Mouse (Mus musculus): ENCODE data around the gene Rnf123. TPM values are rescaled to one million over a fixed set of nuclear protein-coding genes. Genes with fewer than 3 reads are reported as not detected.
A peak's percentile ranks its signal among the peaks of the same experiment; 100 is the strongest.
"Not testable (repeated sequence)": the region's sequence is repeated elsewhere in the genome, so short reads cannot be mapped to it uniquely, and the experiment has no call there.

The Rnf123 gene
- total RNA-seq, 2 experiments from 2014 or later, result 92.5 to 93.8 TPM

DNA sequence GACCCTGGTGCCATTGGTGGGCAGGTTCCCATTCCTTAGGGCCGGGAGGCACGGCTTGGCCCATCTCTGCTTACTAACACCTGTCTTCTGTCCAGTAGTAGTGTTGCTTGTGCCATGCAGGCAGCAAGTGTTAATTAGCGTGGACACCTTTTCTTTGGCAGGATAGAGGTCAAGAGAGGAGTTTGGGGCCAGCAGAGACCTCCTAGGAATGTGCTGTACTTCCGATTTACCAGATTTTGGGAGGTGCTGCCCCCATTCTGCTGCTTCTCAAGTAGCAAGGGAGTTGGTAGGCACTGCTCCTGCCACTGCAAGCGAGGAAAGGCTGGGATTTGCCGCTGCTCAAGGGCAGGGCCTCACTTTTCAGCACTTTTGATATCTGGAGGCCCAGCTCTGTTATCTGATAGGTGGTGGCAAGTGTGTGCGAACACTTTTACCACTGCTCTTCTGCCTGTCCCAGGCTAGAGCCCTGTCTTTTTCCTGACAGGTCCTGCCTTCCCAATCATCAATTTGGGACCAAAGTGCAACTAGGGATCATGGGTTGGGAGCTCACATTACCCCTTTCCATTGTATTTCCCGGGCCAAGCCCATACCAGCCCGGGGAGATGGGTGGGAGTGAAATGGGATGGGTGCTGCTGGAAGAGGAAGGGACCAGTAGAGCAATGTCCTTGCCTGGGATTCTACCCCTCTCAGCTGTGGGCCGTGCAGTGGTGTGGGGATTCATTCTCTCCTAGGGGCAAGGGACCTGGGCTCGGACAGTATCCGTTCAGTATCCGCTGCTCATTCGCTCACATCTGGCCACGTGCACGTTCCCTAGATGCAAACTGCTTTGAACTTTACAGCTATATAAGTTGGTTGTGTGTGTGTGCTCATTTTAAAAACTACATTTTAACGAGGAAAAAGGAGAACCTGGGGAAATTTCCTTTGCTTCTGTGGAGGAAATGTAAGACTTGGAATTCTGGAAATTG, 35.3 kb downstream of the Rnf123 start:
- intact Hi-C loops (cut with DNase I), result loop anchor here (5.0 kb wide), 1 partner anchor 146 kb away; no protein-coding TSS in a partner anchor
- no peak for DNase-seq

DNA sequence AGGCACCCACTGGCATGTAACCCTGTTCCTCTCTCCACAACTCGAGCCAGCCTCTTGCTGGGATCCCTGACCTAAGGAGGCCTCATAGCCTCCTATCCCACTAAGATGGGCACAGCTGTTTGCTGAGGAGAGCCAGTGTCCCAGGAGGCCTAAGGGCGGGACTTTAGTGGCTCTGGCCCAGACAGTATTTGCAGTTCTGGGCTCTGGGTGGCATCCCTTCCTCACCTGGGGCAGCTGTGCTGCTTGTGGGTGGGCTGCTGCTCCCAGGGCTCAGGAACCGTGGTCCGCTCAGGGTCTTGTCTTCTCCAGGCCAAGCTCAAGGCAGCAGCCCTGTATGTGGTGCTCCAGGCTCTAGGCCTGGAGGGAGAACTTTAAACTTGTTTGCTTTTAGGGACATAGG, 36.6 kb downstream of the Rnf123 start:
- DNase-seq, result no peak
- intact Hi-C loops (cut with DNase I), result loop anchor here (5.0 kb wide), 1 partner anchor 144 kb away; no protein-coding TSS in a partner anchor

DNA sequence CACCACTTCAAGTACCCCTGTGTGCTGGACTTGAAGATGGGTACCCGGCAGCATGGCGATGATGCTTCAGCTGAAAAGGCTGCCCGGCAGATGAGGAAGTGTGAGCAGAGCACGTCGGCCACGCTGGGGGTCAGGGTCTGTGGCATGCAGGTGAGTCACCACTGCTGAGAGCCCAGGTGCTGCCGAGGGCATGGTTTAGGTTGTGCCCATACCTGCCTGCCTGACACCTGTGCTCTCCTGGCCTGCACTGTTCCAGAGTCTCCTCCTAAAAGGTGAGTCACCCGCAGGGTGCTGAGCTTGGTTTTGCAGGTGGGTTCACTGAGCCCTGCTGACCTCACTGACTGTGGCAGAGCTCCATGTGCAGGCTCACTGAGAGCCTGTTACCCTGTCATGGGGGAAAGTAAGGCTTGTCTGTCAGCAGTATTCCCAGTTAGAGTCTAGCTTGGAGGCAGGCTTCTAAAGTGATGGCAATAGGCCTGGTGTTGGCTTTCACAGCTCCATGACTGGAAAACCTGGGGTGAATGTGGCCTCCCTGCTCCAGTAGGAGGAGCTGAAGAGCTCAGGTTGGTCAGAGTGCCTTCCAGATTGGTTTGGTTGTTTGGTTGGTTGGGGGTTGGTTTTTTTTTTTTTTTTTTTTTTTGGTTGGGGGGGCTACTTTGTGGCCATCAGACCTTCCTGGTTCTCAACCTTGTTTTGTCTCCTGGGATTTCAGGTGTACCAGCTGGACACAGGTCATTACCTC, 38.2 kb downstream of the Rnf123 start:
- intact Hi-C loops (cut with DNase I), result loop anchor here (5.0 kb wide), 1 partner anchor 143 kb away; no protein-coding TSS in a partner anchor
- no peak for DNase-seq

DNA sequence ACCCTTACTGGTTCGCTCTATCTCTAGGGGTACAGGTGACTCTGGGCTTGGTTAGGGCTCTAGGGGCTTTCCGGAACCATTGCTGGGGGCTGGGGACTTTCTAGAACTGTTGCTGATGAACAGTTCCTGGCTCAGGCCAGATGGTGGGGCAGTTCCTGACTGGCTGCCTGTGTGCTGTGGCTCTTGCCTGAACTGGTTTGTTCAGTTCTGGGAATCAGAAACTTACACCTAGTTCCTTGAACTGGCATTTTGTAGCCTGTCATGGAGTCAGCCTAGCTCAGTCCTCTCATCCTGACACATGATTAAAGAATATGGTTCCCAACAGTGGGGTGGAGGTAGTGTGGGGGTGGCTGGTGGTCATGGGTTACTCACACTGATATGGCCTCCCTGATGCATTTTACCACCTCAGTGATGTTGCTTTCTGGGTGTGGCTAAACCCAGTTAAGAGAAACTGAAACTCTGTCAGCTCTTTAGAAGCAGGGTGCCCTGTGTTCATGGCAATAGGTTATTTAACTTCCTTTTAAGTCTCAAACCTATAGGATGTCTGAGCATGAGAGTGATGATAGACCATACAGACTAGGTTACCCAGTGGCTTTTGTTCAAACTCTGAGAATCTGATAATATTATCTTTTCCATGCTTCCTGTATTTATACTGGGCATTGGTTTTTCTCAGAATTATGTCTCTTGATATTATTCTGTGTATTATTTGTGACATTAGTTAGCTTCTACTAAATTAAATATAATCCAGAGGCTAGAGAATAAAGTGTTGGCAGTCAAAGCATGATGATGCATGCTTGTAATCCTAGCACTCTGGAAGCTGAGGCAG, 47.6 kb downstream of the Rnf123 start:
- intact Hi-C loops (cut with DNase I), result no loop called here
- DNase-seq, result no peak

DNA sequence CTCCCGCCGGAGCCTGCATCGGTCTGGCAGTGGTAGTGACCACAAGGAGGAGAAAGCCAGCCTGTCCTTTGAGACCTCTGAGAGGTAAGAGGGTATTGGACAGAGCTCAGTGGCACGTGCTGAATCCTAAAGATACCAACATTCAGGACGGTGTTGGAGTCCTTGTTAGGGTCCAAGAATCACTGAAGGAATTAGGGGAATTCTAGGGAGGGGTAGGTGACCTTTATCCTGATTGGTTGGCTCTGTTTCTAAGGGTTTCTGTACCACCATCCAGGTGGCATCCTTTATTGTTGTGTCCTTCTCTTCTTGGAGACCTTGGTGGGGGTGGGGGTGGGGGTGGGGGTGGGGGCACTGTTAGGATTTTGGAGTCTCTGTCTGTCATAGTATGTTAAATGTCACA, 51.0 kb downstream of the Rnf123 start:
- intact Hi-C loops (cut with DNase I), result no loop called here
- DNase-seq, result no peak

DNA sequence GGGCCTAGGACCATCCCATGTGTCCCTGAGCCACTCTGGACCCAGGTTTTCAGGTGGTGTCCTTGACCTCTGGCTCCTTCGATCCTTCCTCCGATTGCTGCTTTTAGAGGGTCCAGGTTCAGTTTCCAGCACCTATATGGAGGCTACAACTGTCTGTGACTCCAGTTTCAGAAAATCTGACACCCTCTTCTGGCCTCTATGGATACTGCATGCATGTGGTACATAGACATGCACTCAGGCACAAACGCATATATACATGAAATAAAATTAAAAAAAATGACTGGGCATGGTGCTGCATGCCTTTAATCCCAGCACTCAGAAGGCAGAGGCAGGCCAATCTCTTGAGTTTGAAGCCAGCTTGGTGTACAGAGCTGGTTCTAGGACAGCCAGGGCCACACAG, 55.3 kb downstream of the Rnf123 start:
- intact Hi-C loops (cut with DNase I), result no loop called here
- no peak for DNase-seq

DNA sequence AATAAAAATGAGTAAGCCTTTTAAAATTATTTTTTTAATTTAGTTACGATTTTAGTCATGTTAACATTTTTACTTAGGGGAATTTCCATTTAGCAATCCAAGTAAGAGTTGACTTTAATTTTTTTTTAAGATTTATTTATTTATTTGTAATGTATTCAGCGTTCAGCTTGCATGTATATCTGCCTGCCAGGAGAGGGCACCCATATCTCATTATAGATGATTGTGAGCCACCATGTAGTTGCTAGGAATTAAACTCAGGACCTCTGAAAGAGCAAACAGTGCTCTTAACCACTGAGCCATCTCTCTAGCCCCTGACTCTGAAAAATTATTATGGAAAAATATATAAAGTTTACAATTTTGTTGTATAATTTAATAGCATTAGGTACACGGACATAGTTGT, 56.6 kb downstream of the Rnf123 start:
- intact Hi-C loops (cut with DNase I), result no loop called here
- DNase-seq, result no peak

DNA sequence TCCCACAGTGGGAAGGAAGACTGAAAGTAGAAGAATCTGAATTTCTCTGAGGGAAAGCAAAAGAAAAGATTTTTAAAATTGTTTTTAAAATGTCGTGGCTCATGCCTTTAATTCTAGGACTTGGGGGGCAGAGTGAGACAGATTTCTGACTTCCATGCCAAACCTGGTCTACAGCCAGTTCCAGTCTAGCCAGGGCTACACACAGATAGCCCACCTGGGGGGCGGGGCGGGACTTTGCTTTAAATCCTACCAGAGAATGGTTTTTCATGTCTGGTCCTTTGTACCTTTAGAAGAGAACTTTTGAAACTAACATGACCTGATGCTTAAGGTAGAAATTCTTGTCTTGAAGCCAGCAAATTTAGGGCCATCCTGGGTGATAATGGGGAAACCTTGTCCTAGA, 59.9 kb downstream of the Rnf123 start:
- no peak for DNase-seq
- intact Hi-C loops (cut with DNase I), result no loop called here

DNA sequence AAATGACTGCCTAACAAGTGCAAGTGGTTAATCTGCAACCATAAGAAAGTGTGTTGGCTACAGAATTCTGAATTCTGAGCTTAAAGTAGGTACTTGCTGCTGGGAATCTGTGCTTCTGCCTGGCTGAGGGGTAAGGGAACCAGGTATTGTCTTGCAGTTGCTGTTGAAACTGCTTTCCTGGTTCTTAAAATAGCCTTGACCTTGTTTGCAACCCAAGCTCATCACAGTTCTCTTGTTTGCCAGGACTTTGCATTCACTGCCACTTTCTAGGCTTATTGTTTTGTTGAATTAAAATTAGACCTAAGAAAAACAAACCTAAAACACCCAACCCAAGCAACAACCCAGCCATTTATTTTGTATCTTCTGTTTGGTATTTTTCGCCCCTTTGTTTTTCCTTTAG, 62.4 kb downstream of the Rnf123 start:
- intact Hi-C loops (cut with DNase I), result no loop called here
- no peak for DNase-seq

DNA sequence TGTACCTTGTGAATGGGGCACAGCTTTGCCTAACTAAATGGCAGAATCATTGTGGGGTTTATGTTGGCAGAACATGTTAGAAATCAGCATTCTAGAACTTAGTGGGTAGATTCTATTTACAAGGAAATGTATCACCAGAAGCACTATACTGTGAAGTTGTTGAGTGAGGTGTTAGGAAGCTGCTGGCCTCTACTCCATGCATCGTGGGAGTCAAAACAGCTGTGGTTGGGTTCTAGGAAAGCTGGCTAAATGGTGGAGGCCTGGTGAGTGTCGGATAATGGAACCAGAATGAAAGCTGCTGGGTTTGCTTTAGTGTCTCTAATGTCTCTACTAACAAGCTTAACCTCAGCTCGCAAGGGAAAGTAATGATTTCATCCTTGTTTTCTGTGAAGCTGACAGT, 66.0 kb downstream of the Rnf123 start:
- DNase-seq, result no peak
- intact Hi-C loops (cut with DNase I), result no loop called here

DNA sequence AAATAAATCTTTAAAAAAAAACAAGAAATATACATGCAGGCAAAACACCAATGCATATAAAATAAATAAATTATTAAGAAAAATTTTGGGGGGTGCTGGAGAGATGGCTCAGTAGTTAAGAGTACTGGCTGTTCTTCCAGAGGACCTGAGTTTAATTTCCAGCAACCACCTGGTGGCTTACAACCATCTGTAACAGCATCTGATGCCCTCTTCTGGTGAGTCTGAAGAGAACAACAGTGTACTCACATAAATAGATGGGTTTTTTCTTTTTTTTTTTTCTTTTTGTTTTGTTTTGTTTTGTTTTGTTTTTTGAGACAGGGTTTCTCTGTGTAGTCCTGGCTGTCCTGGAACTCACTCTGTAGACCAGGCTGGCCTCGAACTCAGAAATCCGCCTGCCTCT, 69.6 kb downstream of the Rnf123 start:
- DNase-seq; intact Hi-C loops (cut with DNase I): not testable (repeated sequence)

DNA sequence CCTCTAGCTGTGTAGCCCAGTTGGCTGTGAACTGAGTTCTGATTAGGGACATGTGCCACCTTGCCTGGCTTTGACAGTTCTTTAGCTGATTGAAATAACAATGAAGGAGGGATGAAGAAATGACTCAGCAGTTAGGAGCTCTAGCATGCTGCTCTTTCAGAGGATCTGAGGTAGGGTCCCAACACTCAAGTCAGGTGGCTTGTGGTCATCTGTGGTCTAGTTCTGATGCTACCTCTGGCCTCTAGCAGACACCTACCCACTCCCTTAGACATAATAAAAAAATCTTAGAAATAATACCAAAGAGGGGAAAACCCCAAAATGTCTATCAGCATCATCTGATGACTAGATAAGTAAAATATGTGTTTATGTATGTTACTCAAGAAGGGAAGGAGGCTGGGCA, 72.8 kb downstream of the Rnf123 start:
- no peak for DNase-seq
- intact Hi-C loops (cut with DNase I), result no loop called here

DNA sequence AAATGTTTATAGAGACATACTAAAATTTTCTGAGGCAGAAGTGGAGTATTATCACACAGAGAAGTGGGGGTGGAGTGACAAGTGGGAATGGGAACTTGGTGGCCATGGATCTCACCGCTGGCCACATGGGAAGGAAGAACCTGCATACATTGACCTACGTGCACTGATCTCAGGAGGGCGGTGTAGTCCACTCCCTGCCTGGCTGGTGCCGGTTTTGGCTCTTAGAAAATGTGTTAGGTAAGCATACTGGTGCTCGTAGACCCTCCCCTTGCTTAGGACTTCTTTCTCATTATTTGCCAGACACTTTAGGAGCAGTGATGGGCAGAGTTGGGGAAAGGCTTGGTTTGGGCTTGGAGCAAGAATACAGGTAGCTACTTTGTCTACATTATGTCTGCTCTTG, 75.1 kb downstream of the Rnf123 start:
- DNase-seq, result no peak
- intact Hi-C loops (cut with DNase I), result no loop called here

DNA sequence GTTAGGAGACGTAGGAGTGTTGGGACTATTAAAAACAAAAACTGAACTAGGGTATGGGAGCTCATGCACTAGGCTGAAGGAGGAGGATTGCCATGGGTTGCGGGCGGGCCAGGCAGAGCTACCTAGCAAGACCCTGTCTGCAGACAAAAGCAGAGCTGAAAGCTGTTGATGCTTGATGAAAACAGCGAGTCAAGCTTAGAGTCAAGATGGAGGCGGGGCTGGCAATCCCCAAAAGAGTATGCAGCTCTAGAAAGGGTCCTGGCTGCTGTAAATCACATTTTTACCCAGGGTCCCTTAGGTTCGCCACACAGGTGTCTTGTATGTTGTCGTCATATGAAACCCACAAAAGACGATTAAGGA, 79.6 kb downstream of the Rnf123 start:
- intact Hi-C loops (cut with DNase I), result no loop called here
- peak; percentile 15 for DNase-seq

DNA sequence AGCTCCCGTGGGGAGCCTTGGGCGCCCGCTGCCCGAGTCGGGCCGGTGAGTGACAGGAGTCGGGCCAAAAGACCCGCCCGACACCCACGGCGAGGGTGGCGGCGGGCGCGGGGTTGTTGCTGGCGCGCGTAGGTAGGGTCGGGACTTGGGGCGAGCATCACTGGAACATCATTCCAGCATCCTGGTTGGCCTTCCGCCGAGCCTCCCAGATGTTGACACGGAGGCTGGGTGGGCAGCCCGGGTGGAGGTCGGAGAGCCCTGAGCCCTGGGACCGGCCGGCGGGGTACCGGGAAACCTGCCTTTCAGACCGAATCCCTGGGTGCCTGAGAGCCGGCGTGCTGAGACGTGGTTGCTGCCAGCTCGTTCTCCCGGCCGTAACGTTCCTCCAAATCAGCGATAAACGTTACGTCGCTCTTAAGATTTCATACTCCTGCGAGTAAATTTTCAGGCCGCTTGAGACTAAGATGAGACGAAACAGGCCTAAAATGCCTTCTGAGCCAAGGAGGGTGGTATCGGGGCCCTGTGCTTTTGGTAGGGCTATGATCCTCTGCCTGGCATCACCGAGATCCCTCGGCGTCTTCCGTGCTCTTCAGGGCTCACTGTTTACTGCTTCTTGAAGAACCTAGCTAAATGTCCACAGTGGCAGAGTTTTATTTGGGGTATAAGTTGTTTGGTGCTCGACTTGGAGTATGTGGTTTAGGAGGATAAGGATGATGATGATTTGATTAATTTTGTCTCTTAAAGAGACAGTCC, 80.2 kb downstream of the Rnf123 start:
- intact Hi-C loops (cut with DNase I), result no loop called here
- no peak for DNase-seq

DNA sequence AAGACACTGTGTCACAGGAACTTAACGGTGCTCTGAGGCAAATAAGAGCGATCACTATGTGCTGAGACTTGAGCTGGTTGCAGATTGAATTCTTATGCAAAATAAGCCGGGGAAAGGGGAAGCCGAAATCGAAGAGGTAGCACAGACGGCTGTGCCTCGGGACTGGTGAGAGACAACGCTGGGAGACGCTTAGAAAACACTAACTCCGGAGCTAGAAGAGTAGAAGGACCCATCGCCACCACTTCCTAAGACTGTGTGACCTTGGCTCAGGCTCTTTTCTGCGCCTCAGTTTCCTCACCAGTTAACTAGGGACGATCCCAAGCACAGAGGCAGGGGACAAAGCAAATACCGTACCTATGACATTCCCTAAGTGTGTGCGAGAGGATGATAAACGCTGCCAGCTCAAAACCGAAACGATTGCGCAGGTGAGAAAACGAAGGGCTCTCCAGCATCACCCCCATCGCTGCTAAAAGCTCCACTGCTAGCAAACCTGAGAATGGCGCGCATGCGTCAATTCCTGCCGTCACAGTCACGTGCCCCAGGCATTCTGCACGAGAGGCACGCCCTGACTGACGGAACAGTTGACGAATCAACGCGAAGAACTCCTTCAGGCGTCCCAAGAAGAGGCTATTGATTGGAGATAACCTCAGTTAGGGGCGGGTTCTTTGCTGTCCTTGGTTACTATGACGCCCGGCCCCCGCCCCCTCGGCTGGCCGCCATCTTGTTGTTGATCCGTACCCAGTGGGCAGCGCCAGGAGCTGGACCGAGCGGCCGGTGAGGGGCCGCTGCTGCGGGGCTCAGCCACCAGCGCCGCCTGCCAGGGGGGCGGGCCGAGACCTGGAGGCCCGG, 81.0 kb downstream of the Rnf123 start, which contains the start of gene Ip6k1:
Gene Ip6k1, plus strand, starts transcription at position 580 of the 849 bp plus-strand sequence.
- intact Hi-C loops (cut with DNase I), result no loop called here
- peak; percentile 100 for DNase-seq
